34 mouse cellular contexts compared by ENCODE assay signal in the genomic region with DNA sequence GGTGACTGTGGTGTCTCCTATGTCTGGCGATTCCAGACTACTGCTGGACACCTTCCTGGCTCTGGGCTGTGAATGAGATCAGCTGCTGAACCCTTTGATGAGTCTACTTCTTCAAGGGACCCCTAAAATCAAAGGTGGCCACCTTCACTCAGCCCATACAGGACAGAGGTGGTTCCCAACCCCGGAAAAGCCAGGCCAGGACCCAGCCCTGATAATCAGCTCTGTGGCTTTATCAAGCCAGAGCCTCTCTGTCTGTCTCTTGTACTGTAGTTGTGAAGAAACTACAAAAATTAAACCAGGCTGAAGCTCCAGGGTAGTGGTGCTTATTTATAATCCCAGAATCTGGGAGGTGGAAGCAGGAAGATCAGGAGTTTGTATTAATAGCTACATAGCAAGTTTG. TPM values are rescaled to one million over a fixed set of nuclear protein-coding genes. Genes with fewer than 3 reads are reported as not detected.
DNase-seq lines count a peak whose midpoint lies in the region; ATAC-seq and TF ChIP-seq lines count a peak whose summit lies in the region.
"Had no signal": no experiment of that assay in that cellular context is flagged by ENCODE, and none has a peak within 500 bp of the region (broad histone marks: within the 10 kb centered on the region; RNA-seq: fewer than 3 reads in every experiment).

No protein-coding gene starts in this region.

- H3K4me3 ChIP-seq in gastrocnemius, adult 2 months: no peak overlapping the region
- no peak overlapping the region for H3K4me3 ChIP-seq in liver, postnatal 0 days (ENCODE audit: low read depth, low read length)
- H3K4me3 ChIP-seq in liver, embryonic 14.5 days (ENCODE audit: insufficient read depth in 1 of 2, low read depth in 2 of 2, low read length in 2 of 2): no peak overlapping the region
- no peak overlapping the region for H3K4me3 ChIP-seq in intestine, embryonic 15.5 days (replicated peaks)
- H3K4me3 ChIP-seq: embryonic facial prominence, embryonic 15.5 days; forebrain, embryonic 12.5 days; hindbrain, embryonic 12.5 days; limb, embryonic 15.5 days; stomach, embryonic 15.5 days had no signal

- intact Hi-C loops in gastrocnemius, adult 2 months (cut with DNase I): no loop called here

- TF ChIP-seq CTCF in gastrocnemius, adult 2 months (IDR thresholded peaks at IDR 0.05): no peak
- no peak for TF ChIP-seq CTCF in liver, postnatal 0 days (IDR thresholded peaks at IDR 0.05; ENCODE audit: low read depth)
- TF ChIP-seq CTCF in liver, embryonic 14.5 days (IDR thresholded peaks at IDR 0.05; ENCODE audit: low read depth): no peak

- H3K4me1 ChIP-seq in liver, postnatal 0 days (ENCODE audit: insufficient read depth): no peaks in the 10 kb centered on the region
- peaks cover 4 to 8% of the 10 kb centered on the region in 2 experiments; a peak in 2 of 4 replicates for H3K4me1 ChIP-seq in liver, embryonic 14.5 days (replicated peaks; ENCODE audit: control insufficient read depth in 2 of 2, insufficient read depth in 2 of 2, low read length in 1 of 2)
- H3K4me1 ChIP-seq in intestine, embryonic 15.5 days (replicated peaks): 0 out of 2 replicates have a peak, but pooled peaks cover 3% of the 10 kb centered on the region
- H3K4me1 ChIP-seq: forebrain, embryonic 12.5 days; hindbrain, embryonic 12.5 days; stomach, embryonic 15.5 days had no signal

- DNase-seq in gastrocnemius, adult 2 months: no peak
- DNase-seq in gastrocnemius, postnatal 25 days: no peak
- DNase-seq in liver: peak; percentile 31
- DNase-seq in liver, postnatal 0 days: no peak
- DNase-seq in liver, embryonic 14.5 days (ENCODE audit: low read depth in 3 of 3, low spot score in 3 of 3): no peak
- DNase-seq in embryo, embryonic 10 days (ENCODE audit: low spot score): no peak
- DNase-seq: adrenal gland, postnatal 10 days; cerebellum, adult 8-10 months; cerebellum, postnatal 36 days; embryo, embryonic 11 days; gastrocnemius, postnatal 14 days; heart, adult 11 months; heart, postnatal 36 days; kidney, adult 9 months; kidney, postnatal 10 days; lung, embryonic 14.5 days; lung, postnatal 14 days; right cerebral cortex, postnatal 25 days; thymus, postnatal 25 days had no signal

- H3K9ac ChIP-seq in liver, postnatal 0 days (replicated peaks): no peak overlapping the region
- H3K9ac ChIP-seq in liver, embryonic 14.5 days (replicated peaks): no peak overlapping the region
- no peak overlapping the region for H3K9ac ChIP-seq in intestine, embryonic 15.5 days
- H3K9ac ChIP-seq: embryonic facial prominence, embryonic 15.5 days; forebrain, embryonic 12.5 days; hindbrain, embryonic 12.5 days; limb, embryonic 15.5 days; lung, embryonic 14.5 days; stomach, embryonic 15.5 days had no signal

- TF ChIP-seq EP300 in liver, postnatal 0 days (IDR thresholded peaks at IDR 0.05; ENCODE audit: low read depth): no peak
- TF ChIP-seq EP300 in liver, embryonic 14.5 days (IDR thresholded peaks at IDR 0.05; ENCODE audit: low read depth): no peak

- no peak overlapping the region for H3K4me2 ChIP-seq in liver, postnatal 0 days (ENCODE audit: low read depth, low read length)
- no peak overlapping the region for H3K4me2 ChIP-seq in liver, embryonic 14.5 days (ENCODE audit: low read depth)
- H3K4me2 ChIP-seq in intestine, embryonic 15.5 days (replicated peaks): no peak overlapping the region
- H3K4me2 ChIP-seq: embryonic facial prominence, embryonic 15.5 days; forebrain, embryonic 12.5 days; heart, embryonic 11.5 days; hindbrain, embryonic 12.5 days; limb, embryonic 15.5 days; lung, embryonic 14.5 days; midbrain, embryonic 11.5 days; stomach, embryonic 15.5 days had no signal

- peaks cover 4% of the 10 kb centered on the region for H3K9me3 ChIP-seq in liver, postnatal 0 days (ENCODE audit: low read length)
- no peaks in the 10 kb centered on the region for H3K9me3 ChIP-seq in liver, embryonic 14.5 days (ENCODE audit: control insufficient read depth, low read length)
- no peaks in the 10 kb centered on the region for H3K9me3 ChIP-seq in intestine, embryonic 15.5 days
- H3K9me3 ChIP-seq: embryonic facial prominence, embryonic 15.5 days; forebrain, embryonic 12.5 days; hindbrain, embryonic 12.5 days; limb, embryonic 15.5 days; stomach, embryonic 15.5 days had no signal

- 44% methylated on average over 2 of the region's 2 CpGs for WGBS in liver, postnatal 0 days (ENCODE audit: insufficient replicate concordance)
- 12% methylated on average over 2 of the region's 2 CpGs for WGBS in liver, embryonic 14.5 days (ENCODE audit: insufficient replicate concordance)
- WGBS in intestine, embryonic 15.5 days: 59% methylated on average over 2 of the region's 2 CpGs

- no peaks in the 10 kb centered on the region for H3K27me3 ChIP-seq in liver, postnatal 0 days (ENCODE audit: insufficient read depth, low read length)
- no peaks in the 10 kb centered on the region for H3K27me3 ChIP-seq in liver, embryonic 14.5 days (ENCODE audit: control insufficient read depth, insufficient read depth, low read length)
- no peaks in the 10 kb centered on the region for H3K27me3 ChIP-seq in intestine, embryonic 15.5 days (replicated peaks)
- H3K27me3 ChIP-seq: embryonic facial prominence, embryonic 15.5 days; forebrain, embryonic 12.5 days; hindbrain, embryonic 12.5 days; limb, embryonic 15.5 days; Patski; stomach, embryonic 15.5 days had no signal

- ATAC-seq in liver, postnatal 0 days: no peak
- ATAC-seq in liver, embryonic 14.5 days (ENCODE audit: insufficient read depth): peak; percentile 62
- no peak for ATAC-seq in intestine, embryonic 15.5 days
- ATAC-seq: intestine, postnatal 0 days; midbrain, embryonic 16.5 days; Patski had no signal

- H3K36me3 ChIP-seq in liver, postnatal 0 days (replicated peaks; ENCODE audit: insufficient read depth, low read length): no peaks in the 10 kb centered on the region
- H3K36me3 ChIP-seq in liver, embryonic 14.5 days (replicated peaks; ENCODE audit: control insufficient read depth, insufficient read depth, low read depth): no peaks in the 10 kb centered on the region
- H3K36me3 ChIP-seq in intestine, embryonic 15.5 days: no peaks in the 10 kb centered on the region
- H3K36me3 ChIP-seq: embryonic facial prominence, embryonic 15.5 days; forebrain, embryonic 12.5 days; hindbrain, embryonic 12.5 days; limb, embryonic 15.5 days; stomach, embryonic 15.5 days had no signal

- H3K27ac ChIP-seq in gastrocnemius, adult 2 months: peak overlapping the region; percentile 43; the same call in 1 of the 2 replicates
- H3K27ac ChIP-seq in liver, postnatal 0 days (ENCODE audit: low read depth): no peak overlapping the region
- H3K27ac ChIP-seq in liver, embryonic 14.5 days: no peak overlapping the region
- H3K27ac ChIP-seq in intestine, embryonic 15.5 days: no peak overlapping the region
- H3K27ac ChIP-seq: embryonic facial prominence, embryonic 15.5 days; forebrain, embryonic 12.5 days; hindbrain, embryonic 12.5 days; limb, embryonic 15.5 days; stomach, embryonic 15.5 days had no signal

RNA-seq across cellular contexts. Expression of a gene that starts 40.3 kb away (rescaled TPM):
- 10 to 100 TPM; 85.3 to 93.9 TPM for total RNA-seq in gastrocnemius, adult 2 months (2021)
- total RNA-seq in gastrocnemius, postnatal 25 days (2021): 10 to 100 TPM; 65.8 to 67.7 TPM
- polyA plus RNA-seq in liver, postnatal 0 days (2015; fragmentation: Nextera tagmentation; extraction: Ambion mirVana): 5.8 and 7.1 TPM in 2 replicates
- 2.4 and 2.9 TPM in 2 replicates for polyA plus RNA-seq in liver, embryonic 14.5 days (2012; rRNA removed)
- polyA plus RNA-seq in liver, embryonic 14.5 days (2014; fragmentation: Nextera tagmentation; extraction: Ambion mirVana): 3.2 and 3.7 TPM in 2 replicates
- 22.4 and 22.8 TPM in 2 replicates for polyA plus RNA-seq in intestine, embryonic 15.5 days (2015; fragmentation: Nextera tagmentation; extraction: Ambion mirVana)

RNA-seq across cellular contexts. Expression of a gene that starts 50.5 kb away (rescaled TPM):
- total RNA-seq in gastrocnemius, adult 2 months (2021): not detected
- total RNA-seq in gastrocnemius, postnatal 25 days (2021): not detected
- polyA plus RNA-seq in liver, postnatal 0 days (2015; fragmentation: Nextera tagmentation; extraction: Ambion mirVana): 0.07 and 0.15 TPM in 2 replicates
- not detected in 2 replicates for polyA plus RNA-seq in liver, embryonic 14.5 days (2012; rRNA removed)
- not detected in 2 replicates for polyA plus RNA-seq in liver, embryonic 14.5 days (2014; fragmentation: Nextera tagmentation; extraction: Ambion mirVana)
- polyA plus RNA-seq in intestine, embryonic 15.5 days (2015; fragmentation: Nextera tagmentation; extraction: Ambion mirVana): 0.93 and 0.99 TPM in 2 replicates
- total RNA-seq: adrenal gland, postnatal 10 days; G1E; gastrocnemius, postnatal 14 days; heart, postnatal 36 days; left cerebral cortex, postnatal 10 days; neutrophil, adult 5-6 weeks had no signal
- polyA plus RNA-seq: forebrain, embryonic 12.5 days; G1E; heart, embryonic 11.5 days; hindbrain, embryonic 12.5 days; midbrain, embryonic 11.5 days; neural tube, embryonic 11.5 days; Patski had no signal

RNA-seq across cellular contexts. Expression of a gene that starts 57.4 kb away (rescaled TPM):
- total RNA-seq in gastrocnemius, adult 2 months (2021): under 1 TPM; 0.31 to 0.42 TPM
- 1 to 10 TPM; 1.0 to 1.1 TPM for total RNA-seq in gastrocnemius, postnatal 25 days (2021)
- polyA plus RNA-seq in liver, postnatal 0 days (2015; fragmentation: Nextera tagmentation; extraction: Ambion mirVana): 0.82 TPM in 2 replicates
- 5.2 and 7.1 TPM in 2 replicates for polyA plus RNA-seq in liver, embryonic 14.5 days (2012; rRNA removed)
- 1.7 and 1.9 TPM in 2 replicates for polyA plus RNA-seq in liver, embryonic 14.5 days (2014; fragmentation: Nextera tagmentation; extraction: Ambion mirVana)
- 8.3 and 9.5 TPM in 2 replicates for polyA plus RNA-seq in intestine, embryonic 15.5 days (2015; fragmentation: Nextera tagmentation; extraction: Ambion mirVana)
- total RNA-seq: neutrophil, adult 5-6 weeks had no signal
- polyA plus RNA-seq: G1E, Patski had no signal
